Mouse (Mus musculus): ENCODE results near the gene Hyou1. TPM values are rescaled to one million over a fixed set of nuclear protein-coding genes. Genes with fewer than 3 reads are reported as not detected.

The Hyou1 gene
- total RNA-seq (2023), result 10 to 100 TPM; 88.3 to 93.5 TPM

DNA sequence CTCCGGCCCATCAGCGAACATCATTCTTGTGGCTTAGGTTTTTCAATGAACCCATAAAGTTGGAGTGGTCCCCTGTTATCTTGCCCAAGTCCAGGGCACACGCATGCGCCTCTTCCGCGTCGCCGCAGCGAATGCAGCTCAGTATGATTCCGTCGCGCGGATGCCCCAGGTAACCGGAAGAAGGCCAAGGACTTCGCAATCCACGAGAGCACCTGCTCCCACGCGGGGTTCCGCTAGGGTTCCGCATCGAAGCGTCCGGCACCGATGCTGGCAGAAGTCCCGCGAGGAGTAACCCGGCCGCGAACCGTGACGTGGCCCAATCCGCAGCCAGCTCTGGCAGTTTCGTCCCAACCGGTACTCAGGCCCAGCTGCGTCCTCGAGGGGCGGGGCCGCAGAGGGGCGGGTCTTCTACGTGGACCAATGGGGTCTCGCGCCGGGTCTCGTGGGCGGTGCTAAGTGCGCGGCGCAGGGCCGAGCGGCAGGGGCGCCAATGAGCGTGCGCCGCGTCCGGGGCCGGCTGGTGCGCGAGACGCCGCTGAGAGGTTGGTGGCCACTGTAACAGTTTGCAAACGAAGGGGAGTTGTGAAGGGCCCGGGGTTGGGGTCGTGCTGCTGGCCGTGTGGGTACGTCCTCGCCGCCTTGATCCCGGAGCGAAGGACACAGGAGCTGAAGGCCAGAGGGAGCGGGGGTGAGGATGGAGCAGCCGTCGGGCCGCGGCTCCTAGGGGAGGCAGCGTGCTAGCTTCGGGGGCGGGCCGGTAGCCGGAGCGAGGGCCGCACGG is at the start of gene Hyou1:
Gene Hyou1, plus strand, starts transcription at position 437 of the 781 bp plus-strand sequence.

DNA sequence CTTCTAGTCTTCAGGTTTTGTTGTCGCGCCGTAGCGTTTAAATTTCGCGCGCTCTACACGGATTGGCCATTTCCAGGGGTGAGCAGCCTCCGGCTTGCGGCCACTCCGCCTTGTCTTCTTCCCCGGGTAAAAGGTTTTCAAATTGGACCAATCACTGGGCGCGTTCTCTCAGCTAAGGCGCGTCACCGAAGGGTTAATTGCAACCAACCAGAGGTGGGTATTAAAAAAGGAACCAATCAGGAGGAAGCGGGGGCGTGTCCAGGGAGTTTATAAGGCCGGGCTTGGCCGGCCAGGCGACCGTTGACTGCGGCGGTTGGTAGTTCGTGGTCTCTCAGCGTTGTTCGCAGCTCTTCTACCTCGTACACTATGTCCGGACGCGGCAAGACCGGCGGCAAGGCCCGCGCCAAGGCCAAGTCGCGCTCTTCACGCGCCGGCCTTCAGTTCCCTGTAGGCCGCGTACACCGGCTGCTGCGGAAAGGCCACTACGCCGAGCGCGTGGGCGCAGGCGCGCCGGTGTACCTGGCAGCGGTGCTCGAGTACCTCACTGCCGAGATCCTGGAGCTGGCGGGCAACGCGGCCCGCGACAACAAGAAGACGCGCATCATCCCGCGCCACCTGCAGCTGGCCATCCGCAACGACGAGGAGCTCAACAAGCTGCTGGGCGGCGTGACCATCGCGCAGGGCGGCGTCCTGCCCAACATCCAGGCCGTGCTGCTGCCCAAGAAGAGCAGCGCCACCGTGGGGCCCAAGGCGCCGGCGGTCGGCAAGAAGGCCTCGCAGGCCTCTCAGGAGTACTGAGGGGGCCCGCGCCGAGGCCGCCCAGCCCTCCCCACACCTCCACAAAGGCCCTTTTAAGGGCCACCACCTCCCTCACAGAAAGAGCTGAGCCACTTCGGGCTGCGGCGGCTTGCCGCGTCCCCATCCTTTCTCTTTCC is 44.6 kb upstream of the Hyou1 start, which contains the start of gene H2afx:
Gene H2afx, plus strand, starts transcription at position 299 of the 935 bp plus-strand sequence.

DNA sequence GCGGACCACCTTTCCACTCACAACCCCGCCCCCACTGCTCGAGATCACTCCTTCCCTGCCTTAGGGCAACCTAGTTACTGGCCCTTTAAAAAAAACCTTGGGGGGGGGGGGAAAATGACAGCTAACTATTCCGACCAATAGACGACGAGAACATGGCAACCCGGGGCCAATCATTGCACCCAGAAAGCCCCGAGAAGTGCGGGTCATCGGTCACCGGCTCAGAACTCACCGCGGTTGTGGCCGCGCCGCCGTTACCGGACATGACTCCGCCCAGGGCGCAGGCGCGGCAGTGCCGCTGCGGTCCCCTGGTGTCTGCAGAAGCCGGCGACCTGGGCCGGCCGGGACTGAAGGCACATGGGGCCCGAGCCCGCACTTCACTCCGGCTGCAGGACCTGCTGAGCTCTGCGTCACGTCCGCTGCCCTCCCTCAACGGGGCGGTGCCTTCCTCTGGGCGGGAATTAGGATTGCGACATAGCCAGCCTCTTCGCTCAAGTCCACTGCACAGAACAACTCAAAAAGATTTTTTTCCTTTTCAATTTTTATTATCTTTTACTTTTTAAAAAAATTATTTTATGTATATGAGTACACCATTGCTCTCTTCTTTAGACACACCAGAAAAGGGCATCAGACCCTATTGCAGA is 35.4 kb upstream of the Hyou1 start, which contains the start of gene Hmbs:
Gene Hmbs, minus strand, starts transcription at position 448 of the 641 bp plus-strand sequence.

DNA sequence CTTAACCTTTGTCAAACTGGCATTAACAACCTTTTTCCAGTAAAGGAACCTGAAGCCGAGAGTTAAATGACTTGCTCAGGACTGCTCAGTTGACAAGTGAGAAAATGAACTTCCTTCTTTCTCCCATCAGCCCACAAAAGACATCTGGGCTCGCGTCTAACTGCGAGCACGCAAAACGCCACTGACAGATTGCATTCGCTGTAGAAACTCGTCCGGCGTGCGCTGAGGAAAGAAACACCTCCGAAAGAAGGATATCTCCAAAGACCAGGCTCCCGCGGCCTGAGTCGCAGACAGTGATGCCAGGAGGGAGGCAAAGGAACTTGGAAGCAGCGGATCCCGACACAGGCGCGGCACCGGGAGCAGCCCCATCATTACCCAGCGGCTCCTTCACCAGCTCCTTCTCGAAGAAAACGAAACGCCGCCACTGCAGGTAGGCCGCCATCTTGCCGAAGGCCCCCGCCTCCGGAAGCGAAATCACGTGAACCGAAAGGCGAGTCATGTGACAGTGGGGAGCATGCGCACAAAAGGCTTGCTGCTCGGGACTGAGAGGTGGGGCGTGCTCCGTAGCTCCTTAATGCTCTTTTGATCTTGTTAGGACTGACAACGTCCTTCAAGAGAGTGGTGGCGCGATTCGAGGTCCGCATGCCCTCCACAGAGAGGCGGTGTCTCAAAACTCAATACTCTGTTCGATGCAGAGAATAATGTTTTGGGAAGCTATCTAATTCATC is 17.9 kb upstream of the Hyou1 start, which contains the start of gene Vps11:
Gene Vps11, minus strand, starts transcription at position 481 of the 728 bp plus-strand sequence.

DNA sequence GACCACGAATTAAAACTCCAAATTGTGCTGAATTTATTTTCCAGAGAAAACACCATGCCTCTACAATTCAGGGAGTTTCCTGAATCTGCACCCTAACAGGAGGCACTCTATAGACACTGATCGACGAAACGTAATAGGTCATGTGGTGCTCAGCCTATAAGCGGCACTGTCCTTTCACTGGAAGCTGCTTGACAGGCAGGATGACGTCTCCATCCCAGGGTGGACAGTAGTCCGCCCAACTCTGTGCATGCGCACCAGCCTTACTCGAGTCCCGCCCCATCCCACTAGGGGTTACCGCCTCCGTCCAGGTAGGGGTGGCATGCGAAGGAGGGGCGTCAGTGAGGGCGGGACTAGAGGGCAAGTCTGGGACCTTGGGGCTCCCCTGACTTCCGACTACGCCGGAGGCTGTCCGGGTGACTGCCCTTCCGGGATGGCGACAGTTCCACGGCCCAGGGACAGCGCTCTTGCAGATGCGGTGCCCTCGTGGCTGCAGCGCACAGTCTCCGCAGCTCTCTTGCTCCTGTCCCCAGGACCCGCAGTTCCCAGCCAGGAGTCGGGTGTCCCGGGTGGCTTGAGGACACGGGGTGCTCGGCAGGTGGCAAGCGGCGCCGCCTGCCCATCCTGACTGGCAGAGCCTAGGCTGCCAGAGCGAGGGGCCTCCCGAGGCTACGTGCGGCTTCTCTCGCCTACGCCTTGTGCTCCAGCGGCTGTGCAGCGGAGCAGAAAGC is 17.6 kb downstream of the Hyou1 start, which contains the start of gene Slc37a4:
Gene Slc37a4, plus strand, starts transcription at position 169 of the 728 bp plus-strand sequence.

DNA sequence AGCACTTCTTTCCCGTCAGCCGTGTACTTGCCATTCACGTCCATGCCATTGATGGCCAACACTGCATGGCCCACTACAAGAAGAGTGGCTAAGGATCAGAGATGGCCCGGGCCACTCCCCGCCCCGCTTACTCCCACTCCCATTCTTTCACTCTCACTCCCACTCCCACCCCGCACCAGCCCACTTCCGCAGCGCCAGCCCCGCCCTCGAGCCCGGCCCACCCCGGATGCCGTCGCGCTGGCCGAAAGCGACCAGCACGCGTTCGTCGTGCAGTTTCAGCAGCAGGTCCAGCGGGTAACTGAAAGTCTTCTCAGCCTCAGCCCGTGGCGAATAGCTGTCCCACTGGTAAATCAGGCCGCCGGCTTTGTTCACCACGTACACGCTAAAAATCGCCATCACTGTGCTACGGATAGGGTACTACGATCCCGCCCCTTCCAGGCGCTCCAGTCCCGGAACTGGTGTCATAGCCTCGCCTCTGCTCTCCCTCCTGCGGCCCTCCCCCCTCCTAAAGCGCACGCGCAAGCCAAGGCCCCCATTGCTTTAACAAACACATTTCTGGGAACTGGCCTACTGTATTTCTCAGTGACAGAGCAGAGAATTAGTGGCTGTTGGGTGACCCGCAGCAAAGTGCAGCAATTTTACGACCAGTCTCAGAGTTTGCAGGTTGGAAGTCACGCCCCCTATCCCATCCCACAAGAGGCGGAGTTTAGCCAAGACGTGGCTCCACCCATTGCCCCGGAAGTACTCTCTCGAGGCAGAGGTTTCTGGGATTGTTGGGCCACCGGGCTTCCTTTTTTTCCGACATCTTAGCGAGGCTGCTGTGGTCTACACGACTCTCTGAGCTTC is 27.8 kb downstream of the Hyou1 start, which contains the start of the genes Rps25 and Trappc4:
Gene Rps25, plus strand, starts transcription at position 234 of the 846 bp plus-strand sequence.
Gene Trappc4, minus strand, starts transcription at position 695 of the 846 bp plus-strand sequence.

DNA sequence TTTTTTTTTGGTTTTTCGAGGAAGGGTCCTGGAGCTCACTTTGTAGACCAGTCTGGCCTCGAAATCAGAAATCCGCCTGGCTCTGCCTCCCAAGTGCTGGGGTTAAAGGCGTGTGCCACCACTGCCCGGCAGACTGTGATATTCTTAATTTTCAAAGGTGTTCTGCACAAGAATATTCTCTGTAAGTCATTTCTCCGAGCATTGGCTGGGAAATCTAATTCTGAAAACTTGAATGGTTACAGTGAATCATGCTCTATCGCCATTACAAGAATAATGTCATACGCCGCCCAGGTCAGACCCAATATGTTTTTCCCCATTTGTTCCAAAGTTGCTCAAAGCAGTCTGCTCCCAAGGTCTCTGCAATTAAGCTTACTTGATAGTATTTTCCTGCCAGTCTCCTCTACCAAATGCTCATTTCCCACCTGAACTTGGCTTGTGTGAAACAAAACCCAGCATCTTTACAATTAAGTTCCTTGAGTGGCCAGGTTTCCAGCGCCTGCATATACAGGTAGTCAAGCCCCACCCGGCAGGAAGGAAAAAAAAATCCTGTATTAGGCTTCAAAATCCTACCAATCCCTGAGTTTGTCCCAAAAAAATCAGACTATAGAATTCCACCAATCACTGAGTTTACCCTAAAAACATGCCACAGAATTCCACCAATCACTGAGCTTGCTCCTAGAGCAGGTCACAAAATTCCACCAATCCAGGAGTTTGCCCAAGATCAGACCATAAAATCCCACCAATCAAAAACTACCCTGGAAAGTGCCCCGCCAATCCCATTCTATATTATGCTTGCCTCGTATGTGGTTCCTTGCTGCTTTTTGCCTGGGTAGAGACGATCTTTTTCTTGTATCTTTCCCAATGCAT is 39.5 kb downstream of the Hyou1 start, which contains the start of gene Ccdc84:
Gene Ccdc84, minus strand, starts transcription at position 51 of the 867 bp plus-strand sequence.

DNA sequence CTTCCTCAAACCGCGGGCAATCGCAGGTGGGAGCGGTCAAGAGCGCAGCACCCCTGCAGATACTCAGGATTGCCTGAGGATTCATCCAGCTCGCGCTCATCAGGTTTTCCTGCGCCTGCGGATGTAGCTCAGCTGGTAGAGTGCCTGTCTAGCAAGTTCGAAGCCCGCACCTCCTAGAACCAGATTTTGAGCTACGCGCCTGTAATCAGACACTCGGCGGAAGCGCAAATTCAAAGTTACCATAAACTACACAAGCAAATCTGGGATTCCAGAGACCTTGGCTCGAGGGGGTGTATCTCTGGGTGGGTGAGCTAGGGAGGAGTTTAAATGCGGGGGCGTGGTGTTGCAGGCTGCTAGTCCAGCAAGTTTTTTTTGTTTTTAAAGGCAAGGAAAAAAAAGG is 61.7 kb downstream of the Hyou1 start, which contains the start of gene Foxr1:
Gene Foxr1, minus strand, starts transcription at position 176 of the 400 bp plus-strand sequence.

Other genes with a start within 250 kb of the Hyou1 start
- gene Mcam, start 245.0 kb upstream of the Hyou1 start, total RNA-seq (2023), result 1 to 10 TPM in 1 of 2 experiments, under 1 TPM in 1; 0.53 to 1.1 TPM
- 100 to 1,000 TPM; 147 to 153 TPM for gene Cbl, start 145.4 kb upstream of the Hyou1 start, total RNA-seq (2023)
- not detected for gene Ccdc153, start 138.8 kb upstream of the Hyou1 start, total RNA-seq (2023)
- not detected for gene Pdzd3, start 128.0 kb upstream of the Hyou1 start, total RNA-seq (2023)
- 1 to 10 TPM; 4.1 to 4.4 TPM for gene Nlrx1, start 110.9 kb upstream of the Hyou1 start, total RNA-seq (2023)
- gene Abcg4, start 90.9 kb upstream of the Hyou1 start, total RNA-seq (2023), result not detected
- gene Hinfp, start 73.8 kb upstream of the Hyou1 start, total RNA-seq (2023), result 10 to 100 TPM; 69.0 to 69.1 TPM
- 10 to 100 TPM; 19.9 to 22.5 TPM for gene C2cd2l, start 59.2 kb upstream of the Hyou1 start, total RNA-seq (2023)
- 10 to 100 TPM; 10.5 to 11.6 TPM for gene Dpagt1, start 53.5 kb upstream of the Hyou1 start, total RNA-seq (2023)
- 10 to 100 TPM; 38.2 to 42.1 TPM for gene H2afx, start 44.8 kb upstream of the Hyou1 start, total RNA-seq (2023)
- gene Hmbs, start 35.3 kb upstream of the Hyou1 start, total RNA-seq (2023), result 10 to 100 TPM; 22.0 to 24.0 TPM
- gene Vps11, start 17.8 kb upstream of the Hyou1 start, total RNA-seq (2023), result 10 to 100 TPM; 65.8 to 68.3 TPM
- gene Slc37a4, start 17.4 kb downstream of the Hyou1 start, total RNA-seq (2023), result 10 to 100 TPM; 22.9 to 26.0 TPM
- gene Rps25, start 27.6 kb downstream of the Hyou1 start, total RNA-seq (2023), result 1,000 to 10,000 TPM; 2,410 to 2,500 TPM
- 10 to 100 TPM; 64.2 to 64.3 TPM for gene Trappc4, start 28.1 kb downstream of the Hyou1 start, total RNA-seq (2023)
- 10 to 100 TPM; 49.3 to 53.9 TPM for gene Ccdc84, start 39.1 kb downstream of the Hyou1 start, total RNA-seq (2023)
- not detected for gene Foxr1, start 61.6 kb downstream of the Hyou1 start, total RNA-seq (2023)
- not detected for gene Upk2, start 75.5 kb downstream of the Hyou1 start, total RNA-seq (2023)
- gene Bcl9l, start 103.3 kb downstream of the Hyou1 start, total RNA-seq (2023), result 100 to 1,000 TPM in 1 of 2 experiments, 10 to 100 TPM in 1; 95.2 to 106 TPM
- gene Cxcr5, start 182.4 kb downstream of the Hyou1 start, total RNA-seq (2023), result 100 to 1,000 TPM; 294 to 344 TPM
- gene Ddx6, start 225.4 kb downstream of the Hyou1 start, total RNA-seq (2023), result 100 to 1,000 TPM; 309 to 312 TPM